In genomic region chr11:73175612-73176011, GRCm38 (mm10) we compare ENCODE assay signal across 8 mouse cellular contexts. TPM values are rescaled to one million over a fixed set of nuclear protein-coding genes. Genes with fewer than 3 reads are reported as not detected.
DNase-seq lines count a peak whose midpoint lies in the region; ATAC-seq lines count a peak whose summit lies in the region.

No protein-coding gene starts in this region.

- H3K9me3 ChIP-seq in limb, embryonic 12.5 days: no peaks in the 10 kb centered on the region
- no peaks in the 10 kb centered on the region for H3K9me3 ChIP-seq in midbrain, embryonic 15.5 days

- peak; percentile 35 to 60 for DNase-seq in urinary bladder, postnatal 36 days (ENCODE audit: low spot score in 2 of 2)
- DNase-seq in urinary bladder, adult 18-20 months (ENCODE audit: low spot score in 2 of 2): no peak
- no peak for DNase-seq in frontal cortex, postnatal 25 days (ENCODE audit: low spot score in 2 of 2)
- no peak for DNase-seq in frontal cortex, postnatal 10 days (ENCODE audit: low spot score in 2 of 2)
- no peak for DNase-seq in right cerebral cortex, adult 2 months (ENCODE audit: low spot score in 2 of 2)

- H3K27ac ChIP-seq in limb, embryonic 12.5 days: no peak overlapping the region
- H3K27ac ChIP-seq in midbrain, embryonic 15.5 days: no peak overlapping the region

- no peaks in the 10 kb centered on the region for H3K27me3 ChIP-seq in limb, embryonic 12.5 days
- no peaks in the 10 kb centered on the region for H3K27me3 ChIP-seq in midbrain, embryonic 15.5 days (replicated peaks)

- H3K9ac ChIP-seq in limb, embryonic 12.5 days (replicated peaks): peak overlapping the region; percentile 86
- H3K9ac ChIP-seq in midbrain, embryonic 15.5 days: peak overlapping the region; percentile 85

- H3K4me3 ChIP-seq in limb, embryonic 12.5 days (replicated peaks): peak overlapping the region; percentile 85
- H3K4me3 ChIP-seq in midbrain, embryonic 15.5 days: peak overlapping the region; percentile 96

- 42% methylated on average over 8 of the region's 8 CpGs for WGBS in limb, embryonic 12.5 days
- WGBS in midbrain, embryonic 15.5 days: 54% methylated on average over 8 of the region's 8 CpGs

- H3K4me2 ChIP-seq in limb, embryonic 12.5 days: peak overlapping the region; percentile 76
- H3K4me2 ChIP-seq in midbrain, embryonic 15.5 days: peak overlapping the region; percentile 82

- peaks cover 31% of the 10 kb centered on the region for H3K36me3 ChIP-seq in limb, embryonic 12.5 days
- H3K36me3 ChIP-seq in midbrain, embryonic 15.5 days (replicated peaks): no peaks in the 10 kb centered on the region

- peak; percentile 47 for ATAC-seq in granulocyte monocyte progenitor cell, adult 5-6 weeks (replicated peaks; ENCODE audit: poor library complexity, severe bottlenecking)
- ATAC-seq in limb, embryonic 12.5 days (ENCODE audit: insufficient number of reproducible peaks, insufficient read depth, low FRiP score, low TSS enrichment, low read depth): no peak
- no peak for ATAC-seq in midbrain, embryonic 15.5 days (replicated peaks)

- peaks cover 35% of the 10 kb centered on the region for H3K4me1 ChIP-seq in limb, embryonic 12.5 days (replicated peaks)
- peaks cover 38% of the 10 kb centered on the region for H3K4me1 ChIP-seq in midbrain, embryonic 15.5 days

RNA-seq across cellular contexts. Expression of gene Emc6, which starts 1.2 kb away (rescaled TPM):
- total RNA-seq in granulocyte monocyte progenitor cell, adult 5-6 weeks (2014; fragmentation: Nextera tagmentation): 71.0 and 77.9 TPM in 2 replicates
- 50.7 and 76.5 TPM in 2 replicates for total RNA-seq in granulocyte monocyte progenitor cell, adult 5-6 weeks (2017)
- polyA plus RNA-seq in limb, embryonic 12.5 days (2016; fragmentation: Nextera tagmentation; extraction: Ambion mirVana): 99.3 and 101 TPM in 2 replicates
- 116 TPM in 2 replicates for polyA plus RNA-seq in midbrain, embryonic 15.5 days (2015; fragmentation: Nextera tagmentation; extraction: Ambion mirVana)

RNA-seq across cellular contexts. Expression of gene Tax1bp3, which starts 1.3 kb away (rescaled TPM):
- total RNA-seq in granulocyte monocyte progenitor cell, adult 5-6 weeks (2014; fragmentation: Nextera tagmentation): 10.4 and 19.9 TPM in 2 replicates
- 6.3 and 11.7 TPM in 2 replicates for total RNA-seq in granulocyte monocyte progenitor cell, adult 5-6 weeks (2017)
- 211 and 215 TPM in 2 replicates for polyA plus RNA-seq in limb, embryonic 12.5 days (2016; fragmentation: Nextera tagmentation; extraction: Ambion mirVana)
- polyA plus RNA-seq in midbrain, embryonic 15.5 days (2015; fragmentation: Nextera tagmentation; extraction: Ambion mirVana): 156 and 161 TPM in 2 replicates

RNA-seq across cellular contexts. Expression of gene P2rx5, which starts 15.4 kb away (rescaled TPM):
- not detected in 2 replicates for total RNA-seq in granulocyte monocyte progenitor cell, adult 5-6 weeks (2014; fragmentation: Nextera tagmentation)
- total RNA-seq in granulocyte monocyte progenitor cell, adult 5-6 weeks (2017): not detected in 2 replicates
- 0.21 and 0.26 TPM in 2 replicates for polyA plus RNA-seq in limb, embryonic 12.5 days (2016; fragmentation: Nextera tagmentation; extraction: Ambion mirVana)
- polyA plus RNA-seq in midbrain, embryonic 15.5 days (2015; fragmentation: Nextera tagmentation; extraction: Ambion mirVana): 0.36 and 0.40 TPM in 2 replicates

RNA-seq across cellular contexts. Expression of gene Ctns, which starts 23.2 kb away (rescaled TPM):
- total RNA-seq in granulocyte monocyte progenitor cell, adult 5-6 weeks (2014; fragmentation: Nextera tagmentation): 24.7 and 26.8 TPM in 2 replicates
- 15.6 and 17.5 TPM in 2 replicates for total RNA-seq in granulocyte monocyte progenitor cell, adult 5-6 weeks (2017)
- polyA plus RNA-seq in limb, embryonic 12.5 days (2016; fragmentation: Nextera tagmentation; extraction: Ambion mirVana): 23.4 and 24.9 TPM in 2 replicates
- polyA plus RNA-seq in midbrain, embryonic 15.5 days (2015; fragmentation: Nextera tagmentation; extraction: Ambion mirVana): 19.9 and 20.8 TPM in 2 replicates

RNA-seq across cellular contexts. Expression of gene Shpk, which starts 23.6 kb away (rescaled TPM):
- 1.8 and 1.9 TPM in 2 replicates for total RNA-seq in granulocyte monocyte progenitor cell, adult 5-6 weeks (2014; fragmentation: Nextera tagmentation)
- 1.8 and 3.1 TPM in 2 replicates for total RNA-seq in granulocyte monocyte progenitor cell, adult 5-6 weeks (2017)
- 1.6 and 2.3 TPM in 2 replicates for polyA plus RNA-seq in limb, embryonic 12.5 days (2016; fragmentation: Nextera tagmentation; extraction: Ambion mirVana)
- 1.8 and 2.2 TPM in 2 replicates for polyA plus RNA-seq in midbrain, embryonic 15.5 days (2015; fragmentation: Nextera tagmentation; extraction: Ambion mirVana)

Comparison
In these comparisons a context has a peak if more than half of its experiments do, and no peak if none do; other contexts are left out.
1. DNase-seq: peak in urinary bladder, postnatal 36 days (2 of 2); none in urinary bladder, adult 18-20 months (0 of 2), frontal cortex, postnatal 25 days (0 of 2), frontal cortex, postnatal 10 days (0 of 2) and right cerebral cortex, adult 2 months (0 of 2).